Mouse (Mus musculus): ENCODE results near the gene Nudt9. TPM values are rescaled to one million over a fixed set of nuclear protein-coding genes. Genes with fewer than 3 reads are reported as not detected.
"Not testable (repeated sequence)": the region's sequence is repeated elsewhere in the genome, so short reads cannot be mapped to it uniquely, and the experiment has no call there.

Nudt9 gene
- polyA plus RNA-seq, 1 experiment from 2014 or later: 57.1 TPM

DNA sequence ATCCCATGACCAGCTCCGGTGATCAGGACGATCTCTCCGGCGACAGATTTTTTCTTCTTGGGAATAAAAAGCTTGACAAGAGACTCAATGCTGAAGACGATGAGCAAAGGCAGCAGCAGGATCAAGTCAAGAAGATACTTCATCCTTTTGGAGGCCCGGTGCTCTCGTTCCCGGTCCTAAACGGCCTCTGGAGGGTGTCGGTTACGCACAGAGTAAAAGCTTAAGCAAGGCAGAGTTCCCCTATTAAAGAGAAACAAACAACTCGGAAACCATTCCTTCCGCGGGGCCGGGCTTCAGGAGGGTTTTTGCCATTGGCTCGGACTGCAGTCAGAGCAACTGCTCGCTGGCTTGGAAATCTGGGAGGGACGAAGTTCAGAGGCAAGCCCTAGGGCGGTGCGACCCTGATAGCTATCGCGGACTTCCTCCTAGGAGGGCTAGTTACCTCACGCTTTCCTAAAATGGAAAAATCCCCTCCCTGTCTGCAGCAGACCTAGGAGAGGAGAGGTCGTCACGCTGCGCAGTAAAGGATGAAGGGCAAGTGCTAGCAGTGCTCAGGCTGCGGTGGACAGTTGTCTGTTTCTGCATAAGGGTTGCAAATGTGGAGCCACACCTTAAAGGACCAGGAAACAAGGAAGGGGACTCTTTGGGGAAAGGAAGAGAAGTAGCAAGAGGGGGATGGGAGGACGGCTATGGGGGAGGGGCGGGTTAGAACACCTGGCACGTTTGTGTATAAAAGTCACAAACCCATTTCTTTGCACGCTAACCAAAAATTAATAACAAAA lies 24.3 kb upstream of the Nudt9 start, which contains the start of gene Hsd17b11:
Hsd17b11 (minus strand) TSS at position 323 of the 782 bp plus-strand sequence.
- TF ChIP-seq EP300 (optimal IDR thresholded peaks at IDR 0.05): no peak
- peak; percentile 39 for TF ChIP-seq CTCF (IDR thresholded peaks at IDR 0.05; ENCODE audit: low read depth)
- Histone ChIP-seq H3K36me3 (ENCODE audit: control insufficient read depth, insufficient read depth, low read length) (peaks cover 4% of the 10 kb centered on the region; the same call in 1 of the 2 replicates), H3K27ac (replicated peaks) (peak within 1 kb of the TSS; percentile 88), H3K4me1 (replicated peaks; ENCODE audit: control insufficient read depth, insufficient read depth) (peaks cover 4% of the 10 kb centered on the region; the same call in 1 of the 2 replicates), H3K4me2 (replicated peaks; ENCODE audit: low read depth) (peak within 1 kb of the TSS; percentile 58), H3K27me3 (ENCODE audit: control insufficient read depth, insufficient read depth, low read length) (no peaks in the 10 kb centered on the region), H3K9me3 (ENCODE audit: control insufficient read depth, low read length) (no peaks in the 10 kb centered on the region), H3K4me3 (ENCODE audit: low read depth, low read length) (peak within 1 kb of the TSS; percentile 49), H3K9ac (ENCODE audit: low read length) (peak within 1 kb of the TSS; percentile 67)
- under 1% methylated on average over 31 of the region's 31 CpGs for WGBS
- DNase-seq (ENCODE audit: low spot score) (peak; percentile 90), ATAC-seq (ENCODE audit: low FRiP score, low TSS enrichment) (peak; percentile 94)

DNA sequence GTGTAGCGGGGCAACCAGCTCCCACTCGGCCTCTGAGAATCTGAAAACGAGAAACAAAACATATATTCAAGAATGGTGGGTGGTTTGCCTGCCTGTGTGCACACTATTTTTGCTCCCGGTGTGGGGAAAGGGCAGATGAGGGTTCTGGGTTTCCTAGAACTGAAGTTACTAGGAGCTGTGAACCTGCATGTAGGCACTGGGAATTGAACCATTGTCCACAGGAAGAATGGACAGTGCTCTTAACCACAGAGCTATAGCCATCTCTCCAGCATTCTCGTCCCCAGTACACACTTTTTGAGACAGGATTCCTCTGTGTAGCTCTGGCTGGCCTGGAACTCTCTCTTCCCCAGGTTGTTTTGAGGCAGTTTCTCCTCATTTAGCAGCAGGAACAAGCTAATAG lies 23.5 kb upstream of the Nudt9 start:
- no peak for ATAC-seq (ENCODE audit: low FRiP score, low TSS enrichment)
- peak overlapping the region; percentile 88 for H3K27ac ChIP-seq (replicated peaks)
- TF ChIP-seq EP300 (optimal IDR thresholded peaks at IDR 0.05) (no peak), CTCF (IDR thresholded peaks at IDR 0.05; ENCODE audit: low read depth) (no peak)
- no peak overlapping the region for H3K9ac ChIP-seq (ENCODE audit: low read length)
- peak overlapping the region; percentile 58 for H3K4me2 ChIP-seq (replicated peaks; ENCODE audit: low read depth)
- no peaks in the 10 kb centered on the region for H3K9me3 ChIP-seq (ENCODE audit: control insufficient read depth, low read length)
- H3K4me3 ChIP-seq (ENCODE audit: low read depth, low read length): no peak overlapping the region
- H3K4me1 ChIP-seq (replicated peaks; ENCODE audit: control insufficient read depth, insufficient read depth): peaks cover 4% of the 10 kb centered on the region; the same call in 1 of the 2 replicates
- WGBS: 51% methylated on average over 5 of the region's 5 CpGs
- H3K36me3 ChIP-seq (ENCODE audit: control insufficient read depth, insufficient read depth, low read length): peaks cover 4% of the 10 kb centered on the region; the same call in 1 of the 2 replicates
- H3K27me3 ChIP-seq (ENCODE audit: control insufficient read depth, insufficient read depth, low read length): no peaks in the 10 kb centered on the region
- no peak for DNase-seq (ENCODE audit: low spot score)

DNA sequence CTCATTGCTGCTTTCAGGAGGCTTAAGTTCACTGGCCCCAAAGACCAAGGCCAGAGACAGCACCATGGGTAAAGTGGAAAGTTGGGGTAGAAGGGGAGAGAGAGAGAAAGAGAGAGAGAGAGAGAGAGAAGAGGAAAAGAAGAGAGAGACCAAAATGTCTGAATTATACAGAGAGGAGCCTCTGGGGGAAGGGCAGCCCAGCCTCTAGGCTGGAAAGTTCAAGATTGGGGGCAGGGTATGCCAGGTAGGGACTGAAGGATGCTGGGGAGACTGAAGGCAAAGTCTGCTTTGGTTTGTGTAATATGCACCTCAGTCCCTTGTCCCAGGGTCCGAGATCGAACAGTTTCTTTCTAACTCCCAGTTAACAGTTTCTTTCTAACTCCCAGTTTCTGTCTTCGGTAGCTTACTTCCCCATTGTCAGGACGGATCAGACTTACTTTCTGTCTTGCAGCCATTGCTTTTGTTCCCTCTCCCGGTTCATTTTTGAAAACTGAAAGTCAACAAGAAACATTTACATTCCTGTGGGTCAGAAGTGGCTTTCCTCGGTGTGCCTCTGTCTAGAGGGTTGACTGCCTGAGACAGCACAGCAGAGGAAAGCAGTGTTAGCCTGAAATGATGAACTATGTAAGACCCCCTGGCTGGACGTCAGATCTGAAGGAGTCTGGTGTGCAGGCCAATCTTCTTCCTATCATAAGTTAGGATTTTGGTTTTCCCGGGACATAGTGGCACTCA lies 22.7 kb upstream of the Nudt9 start:
- no peak overlapping the region for H3K4me2 ChIP-seq (replicated peaks; ENCODE audit: low read depth)
- 58% methylated on average over 8 of the region's 8 CpGs for WGBS
- H3K27ac ChIP-seq (replicated peaks): peak overlapping the region; percentile 25; the same call in 1 of the 2 replicates
- peaks cover 4% of the 10 kb centered on the region; the same call in 1 of the 2 replicates for H3K4me1 ChIP-seq (replicated peaks; ENCODE audit: control insufficient read depth, insufficient read depth)
- no peaks in the 10 kb centered on the region for H3K36me3 ChIP-seq (ENCODE audit: control insufficient read depth, insufficient read depth, low read length)
- TF ChIP-seq CTCF (IDR thresholded peaks at IDR 0.05; ENCODE audit: low read depth): no peak
- ATAC-seq (ENCODE audit: low FRiP score, low TSS enrichment): no peak
- no peaks in the 10 kb centered on the region for H3K9me3 ChIP-seq (ENCODE audit: control insufficient read depth, low read length)
- H3K4me3 ChIP-seq (ENCODE audit: low read depth, low read length): no peak overlapping the region
- H3K9ac ChIP-seq (ENCODE audit: low read length): no peak overlapping the region; the same call in 1 of the 2 replicates
- DNase-seq (ENCODE audit: low spot score): no peak
- no peaks in the 10 kb centered on the region for H3K27me3 ChIP-seq (ENCODE audit: control insufficient read depth, insufficient read depth, low read length)

DNA sequence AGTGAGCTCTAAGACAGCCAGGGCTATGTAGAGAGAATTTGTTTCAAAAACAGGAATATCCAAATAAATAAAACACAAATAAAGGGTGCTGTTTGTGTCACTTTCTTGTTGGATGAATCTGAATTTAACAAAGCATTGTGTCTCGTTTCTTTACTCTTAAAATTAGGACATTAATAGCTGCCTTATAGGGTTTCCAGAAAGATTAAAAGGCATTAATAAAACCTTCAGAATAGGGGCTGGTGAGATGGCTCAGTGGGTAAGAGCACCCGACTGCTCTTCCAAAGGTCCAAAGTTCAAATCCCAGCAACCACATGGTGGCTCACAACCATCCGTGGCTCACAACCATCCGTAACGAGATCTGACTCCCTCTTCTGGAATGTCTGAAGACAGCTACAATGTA lies 21.9 kb upstream of the Nudt9 start:
- DNase-seq (ENCODE audit: low spot score); H3K9me3 ChIP-seq (ENCODE audit: control insufficient read depth, low read length); H3K36me3 ChIP-seq (ENCODE audit: control insufficient read depth, insufficient read depth, low read length); H3K27me3 ChIP-seq (ENCODE audit: control insufficient read depth, insufficient read depth, low read length); H3K4me3 ChIP-seq (ENCODE audit: low read depth, low read length); H3K27ac ChIP-seq (replicated peaks); ATAC-seq (ENCODE audit: low FRiP score, low TSS enrichment); H3K4me2 ChIP-seq (replicated peaks; ENCODE audit: low read depth); H3K9ac ChIP-seq (ENCODE audit: low read length); H3K4me1 ChIP-seq (replicated peaks; ENCODE audit: control insufficient read depth, insufficient read depth): not testable (repeated sequence)
- 75% methylated on average over 5 of the region's 5 CpGs for WGBS

DNA sequence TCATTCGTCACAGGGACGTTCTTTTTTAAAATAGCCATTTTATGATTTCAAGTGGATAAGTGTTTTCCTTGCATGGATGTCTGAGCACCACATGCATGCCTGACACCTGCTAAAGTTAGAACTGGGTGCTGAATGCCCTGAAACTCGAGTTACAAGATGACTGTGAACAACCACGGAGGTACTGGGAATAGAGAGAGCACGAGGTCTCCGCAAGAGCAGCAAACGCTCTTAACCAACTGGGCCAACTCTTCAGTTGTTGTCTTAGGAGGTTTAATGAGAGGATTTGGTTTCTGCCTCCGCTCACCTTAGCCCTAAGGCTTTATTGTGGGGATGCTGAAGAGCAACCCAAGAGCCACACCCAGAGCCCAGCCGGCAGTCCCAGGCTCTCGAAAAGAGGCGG lies 21.3 kb upstream of the Nudt9 start:
- Histone ChIP-seq H3K4me3 (ENCODE audit: low read depth, low read length) (no peak overlapping the region), H3K27ac (replicated peaks) (no peak overlapping the region), H3K36me3 (ENCODE audit: control insufficient read depth, insufficient read depth, low read length) (no peaks in the 10 kb centered on the region), H3K9me3 (ENCODE audit: control insufficient read depth, low read length) (no peaks in the 10 kb centered on the region), H3K27me3 (ENCODE audit: control insufficient read depth, insufficient read depth, low read length) (no peaks in the 10 kb centered on the region), H3K9ac (ENCODE audit: low read length) (no peak overlapping the region), H3K4me2 (replicated peaks; ENCODE audit: low read depth) (no peak overlapping the region), H3K4me1 (replicated peaks; ENCODE audit: control insufficient read depth, insufficient read depth) (peaks cover 2% of the 10 kb centered on the region; the same call in 1 of the 2 replicates)
- no peak for ATAC-seq (ENCODE audit: low FRiP score, low TSS enrichment)
- TF ChIP-seq EP300 (optimal IDR thresholded peaks at IDR 0.05) (no peak), CTCF (IDR thresholded peaks at IDR 0.05; ENCODE audit: low read depth) (no peak)
- no peak for DNase-seq (ENCODE audit: low spot score)
- 65% methylated on average over 11 of the region's 11 CpGs for WGBS

Measured in stomach, postnatal 0 days (tissue).